Mouse (Mus musculus) liver, postnatal 0 days (tissue): Measurements from ENCODE around the gene Ubqln4. TPM values are rescaled to one million over a fixed set of nuclear protein-coding genes. Genes with fewer than 3 reads are reported as not detected.

ENCODE experiments used
- ATAC-seq: fragments of 200-750 bp; cut with Nextera tagmentation; 2 replicates; pipeline ENCODE4 v1.8.0; 2017; ENCODE audit warnings: mild to moderate bottlenecking, moderate library complexity
- DNase-seq: peaks from one replicate; pipeline ENCODE4 v3.0.0-alpha.2; 2016
- H3K27ac ChIP-seq: fragments of 300-500 bp; sonication (generic); 2 replicates; pipeline ENCODE4 v1.5.1; 2014; ENCODE audit warnings: antibody characterized with exemption, moderate library complexity, mild to moderate bottlenecking, low read depth
- H3K27me3 ChIP-seq: fragments of 300-500 bp; sonication (generic); 2 replicates; pipeline ENCODE4 v1.6.1; 2014; ENCODE audit warnings: low read length, control low read depth, mixed read lengths; ENCODE audit not compliant: insufficient read depth
- H3K36me3 ChIP-seq: fragments of 300-500 bp; sonication (generic); replicated peaks from 2 replicates; pipeline ENCODE4 v1.6.1; 2014; ENCODE audit warnings: mild to moderate bottlenecking, control low read depth, low read length, moderate library complexity, mixed read lengths; ENCODE audit not compliant: insufficient read depth
- H3K4me1 ChIP-seq: fragments of 300-500 bp; sonication (generic); 2 replicates; pipeline ENCODE4 v1.6.1; 2014; ENCODE audit warnings: antibody characterized with exemption, mild to moderate bottlenecking, control low read depth; ENCODE audit not compliant: insufficient read depth
- H3K4me2 ChIP-seq: fragments of 300-500 bp; sonication (generic); 2 replicates; pipeline ENCODE4 v1.6.1; 2014; ENCODE audit warnings: low read depth, mild to moderate bottlenecking, low read length, moderate library complexity, mixed read lengths
- H3K4me3 ChIP-seq: fragments of 300-500 bp; sonication (generic); 2 replicates; pipeline ENCODE4 v1.5.1; 2014; ENCODE audit warnings: low read depth, low read length
- H3K9ac ChIP-seq: fragments of 300-500 bp; sonication (generic); replicated peaks from 2 replicates; pipeline ENCODE4 v1.6.1; 2014; ENCODE audit warnings: mild to moderate bottlenecking, moderate library complexity
- H3K9me3 ChIP-seq: fragments of 300-500 bp; sonication (generic); 2 replicates; pipeline ENCODE4 v1.6.1; 2016; ENCODE audit warnings: mild to moderate bottlenecking, control low read depth, low read length, mixed read lengths
- CTCF ChIP-seq: sonication (generic); IDR thresholded peaks from 2 replicates; pipeline ENCODE4 v1.5.1; 2016; ENCODE audit warnings: antibody characterized with exemption, low read depth
- EP300 ChIP-seq: IDR thresholded peaks from 2 replicates; pipeline ENCODE4 v1.6.1; 2016; ENCODE audit warnings: antibody characterized with exemption, low read depth, mild to moderate bottlenecking
- WGBS: fragments of 180-500 bp; shearing (Covaris S2); extraction: QIAGEN DNeasy Blood & Tissue Kit; methylation state at CpG from one replicate; pipeline ENCODE4 v1.1.7; 2014; ENCODE audit not compliant: insufficient replicate concordance; 5-methylcytosine and 5-hydroxymethylcytosine counted together
- polyA plus RNA-seq: library from polyadenylated mRNA; unstranded; fragments of >200 nt; fragmentation: Nextera tagmentation; extraction: Ambion mirVana; gene quantifications from 2 replicates; pipeline ENCODE4 v1.2.1, GENCODE M21; 2015

Ubqln4 gene
- polyA plus RNA-seq, 1 experiment from 2014 or later: 12.5 TPM

- no peaks in the 10 kb centered on the region for H3K9me3 ChIP-seq
- no peak for DNase-seq
- H3K27ac ChIP-seq: no peak overlapping the region
- H3K27me3 ChIP-seq: peaks cover 9% of the 10 kb centered on the region; the same call in 1 of the 2 replicates
- ATAC-seq: no peak
- 17% methylated on average over 5 of the region's 5 CpGs for WGBS
- no peak for TF ChIP-seq CTCF
- no peak for TF ChIP-seq EP300
- peak overlapping the region; percentile 99; the same call in 1 of the 2 replicates for H3K4me2 ChIP-seq
- no peak overlapping the region for H3K4me3 ChIP-seq
- no peak overlapping the region for H3K9ac ChIP-seq
- H3K4me1 ChIP-seq: peaks cover 26% of the 10 kb centered on the region
- no peaks in the 10 kb centered on the region for H3K36me3 ChIP-seq
Observed at GRCm38 (mm10) chr3:88533706-88534105, 19.9 kb upstream of the Ubqln4 start.

DNA sequence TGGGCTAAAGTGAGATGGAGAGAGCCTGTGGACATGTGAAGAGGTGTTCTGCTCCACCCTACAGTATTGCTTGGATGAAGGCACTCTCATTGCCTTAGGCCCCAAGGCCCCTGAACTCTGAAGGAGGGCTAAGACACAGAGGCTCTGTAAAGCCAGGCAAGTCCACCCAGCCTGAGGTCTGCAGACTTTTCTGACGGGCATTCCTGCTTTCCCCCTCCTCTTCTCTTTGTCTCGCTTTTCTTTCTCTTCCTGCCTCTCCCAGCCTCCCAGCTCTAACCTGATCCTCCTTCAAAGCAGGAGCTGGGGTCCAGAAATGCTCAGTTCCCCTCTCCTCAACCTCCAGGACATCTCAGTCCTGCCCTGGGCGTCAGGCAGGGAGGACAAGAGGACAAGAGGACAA, 18.6 kb upstream of the Ubqln4 start:
- Histone ChIP-seq H3K27me3 (peaks cover 9% of the 10 kb centered on the region; the same call in 1 of the 2 replicates), H3K36me3 (no peaks in the 10 kb centered on the region), H3K4me3 (no peak overlapping the region), H3K27ac (no peak overlapping the region), H3K9me3 (no peaks in the 10 kb centered on the region), H3K9ac (no peak overlapping the region), H3K4me1 (peaks cover 26% of the 10 kb centered on the region), H3K4me2 (no peak overlapping the region)
- TF ChIP-seq CTCF: no peak
- no peak for TF ChIP-seq EP300
- 69% methylated on average over 3 of the region's 3 CpGs for WGBS
- no peak for ATAC-seq
- DNase-seq: no peak

DNA sequence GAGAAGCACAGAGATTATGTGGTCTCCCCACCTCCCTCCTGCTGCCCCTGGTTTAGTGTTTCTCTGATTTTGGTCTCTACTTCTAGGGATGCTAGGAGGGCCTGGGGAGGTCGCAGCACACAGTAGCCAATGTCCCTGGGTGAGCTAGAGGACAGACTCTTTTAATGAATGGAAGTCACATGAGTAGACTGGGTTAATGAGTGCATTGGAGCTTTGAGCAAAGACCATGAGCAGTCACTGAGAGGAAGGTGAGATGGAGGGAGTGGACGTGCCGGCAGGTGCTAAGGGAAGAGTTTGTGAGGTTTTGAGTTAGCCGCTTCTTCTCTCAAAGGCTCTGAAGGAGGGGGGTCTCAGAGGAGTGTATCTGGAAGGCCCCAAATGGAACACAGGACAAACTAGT, 18.0 kb upstream of the Ubqln4 start:
- H3K9ac ChIP-seq: no peak overlapping the region
- ATAC-seq: no peak
- H3K4me2 ChIP-seq: peak overlapping the region; percentile 78; the same call in 1 of the 2 replicates
- TF ChIP-seq EP300 (no peak), CTCF (no peak)
- no peak overlapping the region for H3K27ac ChIP-seq
- peaks cover 26% of the 10 kb centered on the region for H3K4me1 ChIP-seq
- WGBS: 86% methylated on average over 4 of the region's 4 CpGs
- peaks cover 9% of the 10 kb centered on the region; the same call in 1 of the 2 replicates for H3K27me3 ChIP-seq
- H3K4me3 ChIP-seq: no peak overlapping the region
- no peaks in the 10 kb centered on the region for H3K9me3 ChIP-seq
- no peak for DNase-seq
- no peaks in the 10 kb centered on the region for H3K36me3 ChIP-seq

DNA sequence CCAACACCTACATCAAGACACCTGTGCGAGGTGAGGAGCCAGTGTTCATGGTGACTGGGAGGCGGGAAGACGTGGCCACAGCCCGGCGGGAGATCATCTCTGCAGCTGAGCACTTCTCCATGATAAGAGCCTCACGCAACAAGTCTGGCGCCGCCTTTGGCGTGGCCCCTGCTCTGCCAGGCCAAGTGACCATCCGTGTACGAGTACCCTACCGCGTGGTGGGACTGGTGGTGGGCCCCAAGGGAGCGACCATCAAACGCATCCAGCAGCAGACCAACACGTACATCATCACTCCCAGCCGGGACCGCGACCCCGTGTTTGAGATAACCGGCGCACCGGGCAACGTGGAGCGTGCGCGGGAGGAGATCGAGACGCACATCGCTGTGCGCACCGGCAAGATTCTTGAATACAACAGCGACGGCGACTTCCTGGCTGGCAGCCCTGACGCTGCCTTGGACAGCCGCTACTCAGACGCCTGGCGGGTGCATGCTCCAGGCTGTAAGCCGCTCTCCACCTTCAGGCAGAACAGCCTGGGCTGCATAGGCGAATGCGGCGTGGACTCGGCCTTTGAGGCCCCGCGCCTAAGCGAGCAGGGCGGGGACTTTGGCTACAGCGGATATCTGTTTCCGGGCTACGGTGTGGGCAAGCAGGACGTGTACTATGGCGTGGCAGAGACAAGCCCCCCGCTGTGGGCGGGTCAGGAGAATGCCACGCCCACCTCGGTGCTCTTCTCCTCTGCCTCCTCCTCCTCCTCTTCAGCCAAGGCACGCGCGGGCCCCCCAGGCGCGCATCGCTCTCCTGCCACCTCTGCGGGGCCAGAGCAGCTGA, 17.2 kb upstream of the Ubqln4 start:
- Histone ChIP-seq H3K9ac (peak overlapping the region; percentile 51), H3K27me3 (peaks cover 9% of the 10 kb centered on the region; the same call in 1 of the 2 replicates), H3K27ac (peak overlapping the region; percentile 17; the same call in 1 of the 2 replicates), H3K36me3 (no peaks in the 10 kb centered on the region), H3K9me3 (no peaks in the 10 kb centered on the region), H3K4me3 (peak overlapping the region; percentile 43), H3K4me2 (peak overlapping the region; percentile 78), H3K4me1 (peaks cover 22% of the 10 kb centered on the region)
- DNase-seq (peak; percentile 80), ATAC-seq (peak; percentile 79)
- 13% methylated on average over 64 of the region's 64 CpGs for WGBS
- no peak for TF ChIP-seq CTCF
- TF ChIP-seq EP300: no peak

DNA sequence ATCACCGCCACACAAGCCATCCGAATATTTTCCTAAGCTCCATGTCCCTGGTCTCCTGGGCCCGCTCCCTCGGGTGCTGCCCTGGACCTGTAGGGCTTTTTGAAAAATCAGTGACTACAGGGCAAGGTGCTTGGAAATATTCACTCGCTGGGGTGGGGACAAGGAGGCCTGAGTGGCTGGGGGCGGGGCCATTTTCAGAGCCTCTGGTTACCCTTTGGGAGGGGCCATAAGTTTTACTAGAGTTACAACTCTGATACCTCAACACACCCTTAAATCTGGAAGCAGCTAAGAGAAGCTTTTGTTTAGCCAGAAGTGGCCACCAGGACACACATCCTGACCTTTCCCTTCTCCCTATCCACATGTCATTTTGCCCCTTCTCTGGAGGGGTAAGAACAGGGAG, 16.4 kb upstream of the Ubqln4 start:
- Histone ChIP-seq H3K4me2 (peak overlapping the region; percentile 78), H3K9me3 (no peaks in the 10 kb centered on the region), H3K36me3 (no peaks in the 10 kb centered on the region), H3K4me3 (peak overlapping the region; percentile 43), H3K4me1 (peaks cover 18% of the 10 kb centered on the region), H3K9ac (0 out of 2 replicates have a peak overlapping the region, but pooled peaks have one; percentile 51), H3K27me3 (peaks cover 9% of the 10 kb centered on the region; the same call in 1 of the 2 replicates), H3K27ac (no peak overlapping the region)
- ATAC-seq (0 out of 2 replicates have a peak, but pooled peaks have one; percentile 1), DNase-seq (no peak)
- WGBS: 84% methylated on average over 6 of the region's 6 CpGs
- TF ChIP-seq CTCF: no peak
- TF ChIP-seq EP300: no peak

DNA sequence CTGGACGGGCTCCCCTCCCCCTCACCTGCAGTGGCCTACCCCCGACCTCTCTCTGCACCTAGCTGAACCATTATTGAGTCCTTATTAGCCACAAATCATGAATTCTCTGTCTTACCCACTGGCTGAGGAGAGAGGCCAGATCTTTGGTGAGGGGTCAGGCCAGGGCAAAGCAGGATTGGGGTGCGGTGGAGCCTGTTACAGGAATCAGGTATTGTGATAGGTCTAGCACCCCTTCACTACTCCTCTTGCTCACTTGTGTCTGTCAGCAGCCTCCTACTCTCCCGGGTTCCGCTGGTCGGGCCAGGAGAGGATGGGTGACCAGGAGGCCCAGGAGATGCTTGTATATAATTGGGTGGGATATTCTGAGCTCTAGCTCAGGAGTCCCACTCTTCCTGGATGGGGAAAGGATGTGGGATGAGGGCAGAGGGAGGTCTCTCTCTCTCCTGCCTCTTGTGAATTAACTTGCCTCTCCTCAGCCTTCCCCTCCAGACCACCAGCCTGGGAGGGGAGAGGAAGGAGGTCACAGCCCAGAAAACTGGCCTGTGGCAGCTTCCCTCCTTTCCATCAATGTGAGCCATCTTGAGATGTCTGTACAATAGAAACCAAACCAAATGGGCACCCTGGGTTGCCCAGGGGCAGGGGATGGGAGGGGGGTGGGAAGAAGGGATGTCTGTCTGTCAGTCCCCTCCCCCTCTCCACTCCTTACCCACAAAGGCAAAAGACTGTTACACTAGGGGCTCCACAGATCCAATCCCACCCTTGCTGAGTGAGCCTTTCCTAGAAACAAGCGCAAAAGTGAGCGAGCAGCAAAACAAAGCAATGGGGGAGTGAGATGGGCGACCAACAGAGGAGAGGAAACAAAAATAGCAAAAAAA, 15.1 kb upstream of the Ubqln4 start:
- no peak for ATAC-seq
- Histone ChIP-seq H3K4me3 (no peak overlapping the region), H3K27me3 (no peaks in the 10 kb centered on the region), H3K4me1 (peaks cover 14% of the 10 kb centered on the region), H3K36me3 (no peaks in the 10 kb centered on the region), H3K4me2 (no peak overlapping the region), H3K27ac (no peak overlapping the region), H3K9ac (no peak overlapping the region), H3K9me3 (no peaks in the 10 kb centered on the region)
- no peak for TF ChIP-seq CTCF
- TF ChIP-seq EP300: no peak
- 82% methylated on average over 9 of the region's 9 CpGs for WGBS
- DNase-seq: no peak
